Mouse (Mus musculus): Measurements from ENCODE around the gene Cd200r1.

DNA sequence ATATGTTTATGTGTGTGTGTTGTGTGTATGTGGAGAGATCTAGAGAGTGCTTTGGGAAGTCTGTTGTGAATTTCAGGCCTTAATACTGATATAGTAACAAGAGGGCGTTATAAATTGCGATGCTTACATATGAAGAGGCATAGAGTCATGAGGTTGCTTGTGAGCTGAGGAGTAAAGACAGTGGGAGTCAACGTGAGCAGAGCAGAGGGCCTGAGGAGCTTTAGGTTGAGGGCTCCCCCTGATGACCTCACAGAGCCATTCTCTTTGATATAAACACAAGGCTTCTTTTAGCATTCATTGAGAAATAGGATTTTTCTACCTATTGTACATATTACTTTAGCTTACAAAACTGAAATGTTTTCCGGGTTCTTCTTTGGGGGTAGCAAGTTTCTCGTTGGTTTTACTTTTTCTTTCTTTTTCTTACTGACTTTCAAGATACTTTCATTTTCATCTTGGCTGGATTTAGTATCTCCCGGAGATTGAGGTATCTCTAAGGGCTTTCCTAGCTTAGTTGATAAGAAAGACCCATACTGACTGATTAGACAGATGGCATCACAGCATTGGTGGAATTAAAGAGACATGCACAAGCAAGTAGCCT, 47.0 kb downstream of the Cd200r1 start:
- TF ChIP-seq CTCF (conservative IDR thresholded peaks at IDR 0.05; ENCODE audit: insufficient read depth, insufficient read length, low read depth, low read length) (no peak), POLR2A (IDR thresholded peaks at IDR 0.05; ENCODE audit: low read depth, low read length) (no peak)

All from kidney, adult 2 months (tissue).